Mouse (Mus musculus) ovary, postnatal 36 days (tissue): ENCODE data around the gene Olfr514.
"Not testable (repeated sequence)": the region's sequence is repeated elsewhere in the genome, so short reads cannot be mapped to it uniquely, and the experiment has no call there.

ENCODE experiments used
- DNase-seq: peaks from one replicate; pipeline ENCODE4 v3.0.0; 2022; ENCODE audit warnings: low spot score, mixed read lengths

Gene Olfr514

DNA sequence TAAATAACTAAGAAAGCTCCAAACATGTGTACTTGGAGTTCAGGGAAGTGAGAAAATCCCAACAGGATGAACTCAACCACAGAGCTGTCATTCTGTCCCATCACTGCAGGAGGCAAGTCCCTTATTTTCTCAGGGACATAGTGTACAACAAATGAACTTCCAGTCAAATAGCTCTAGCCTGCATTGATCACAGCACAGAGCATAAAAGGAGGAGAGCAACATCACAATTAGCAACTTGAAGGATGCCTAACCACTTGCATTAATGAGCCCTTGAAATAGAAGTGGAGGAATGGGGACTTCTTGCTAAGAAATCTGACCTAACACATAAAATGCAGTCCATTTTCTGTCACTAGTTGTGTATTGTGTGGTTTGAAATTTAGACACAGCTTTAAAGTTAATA, at the start of gene Olfr514:
Gene Olfr514 (minus strand): TSS at position 101 of the 400 bp plus-strand sequence.
- no peak for DNase-seq

DNA sequence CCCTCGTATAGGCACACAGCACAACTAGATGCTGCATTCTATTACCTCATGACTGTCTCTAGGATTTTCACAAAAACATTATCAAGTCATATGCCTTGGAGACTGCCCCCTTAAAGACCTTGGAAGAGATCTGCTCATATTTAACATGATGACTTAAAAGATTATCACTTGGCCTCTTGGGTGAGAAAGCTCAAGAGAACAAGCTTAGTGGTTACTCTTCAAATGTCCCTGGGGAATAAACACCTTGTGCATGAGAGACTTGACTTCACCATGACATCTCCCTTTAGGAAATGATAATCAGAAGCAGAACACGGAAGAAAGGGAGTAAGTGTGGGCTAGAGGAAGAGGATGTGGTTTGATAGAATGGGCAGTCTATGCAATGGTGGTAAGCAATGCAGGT, 46.5 kb upstream of the Olfr514 start, which contains the start of gene Olfr517:
Gene Olfr517 (minus strand): TSS at position 101 of the 400 bp plus-strand sequence.
- DNase-seq: no peak

DNA sequence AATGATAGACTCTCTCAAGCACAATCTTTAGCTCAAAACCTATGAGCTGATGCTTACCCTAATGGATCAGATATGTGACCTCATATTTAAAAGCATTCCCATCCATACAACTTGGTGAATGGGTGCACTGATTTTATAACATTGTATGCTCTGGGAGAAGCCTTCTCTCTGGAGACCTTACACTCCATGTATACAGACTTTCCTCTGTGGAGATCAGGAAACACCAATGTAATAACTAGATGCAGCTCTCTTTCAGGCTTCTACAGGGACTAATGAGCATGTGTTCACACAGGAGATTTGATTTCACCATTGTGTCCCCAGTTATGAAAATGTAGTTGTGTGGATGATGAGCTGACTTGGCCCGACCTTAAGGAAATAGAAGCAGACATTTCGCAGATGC, 24.6 kb upstream of the Olfr514 start, which contains the start of gene Olfr516:
Gene Olfr516 (minus strand): TSS at position 101 of the 400 bp plus-strand sequence.
- DNase-seq: no peak

DNA sequence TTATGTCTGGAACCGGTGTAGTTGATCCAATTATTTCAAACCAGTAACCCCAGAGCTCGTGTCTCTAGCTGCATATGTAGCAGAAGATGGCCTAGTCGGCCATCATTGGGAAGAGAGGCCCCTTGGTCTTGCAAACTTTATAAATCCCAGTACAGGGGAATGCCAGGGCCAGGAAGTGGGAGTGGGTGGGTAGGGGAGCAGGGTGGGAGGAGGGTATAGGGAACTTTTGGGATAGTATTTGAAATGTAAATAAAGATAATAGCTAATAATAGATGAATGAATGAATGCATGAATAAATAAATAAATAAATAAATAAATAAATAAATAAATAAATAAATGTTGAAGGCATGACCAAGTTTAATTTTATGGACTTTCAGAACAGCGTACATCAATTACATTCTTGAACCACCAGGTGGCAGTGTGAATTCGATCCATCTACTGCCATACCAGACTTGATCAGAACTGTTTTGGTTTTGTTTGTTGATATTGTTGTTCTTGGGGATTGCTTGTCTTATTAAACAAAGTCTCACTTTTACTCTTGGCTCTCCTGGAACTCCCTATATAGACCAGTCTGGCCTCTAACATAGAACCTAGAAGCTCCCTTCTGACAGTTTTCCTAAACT, 11.1 kb downstream of the Olfr514 start:
- DNase-seq: not testable (repeated sequence)

DNA sequence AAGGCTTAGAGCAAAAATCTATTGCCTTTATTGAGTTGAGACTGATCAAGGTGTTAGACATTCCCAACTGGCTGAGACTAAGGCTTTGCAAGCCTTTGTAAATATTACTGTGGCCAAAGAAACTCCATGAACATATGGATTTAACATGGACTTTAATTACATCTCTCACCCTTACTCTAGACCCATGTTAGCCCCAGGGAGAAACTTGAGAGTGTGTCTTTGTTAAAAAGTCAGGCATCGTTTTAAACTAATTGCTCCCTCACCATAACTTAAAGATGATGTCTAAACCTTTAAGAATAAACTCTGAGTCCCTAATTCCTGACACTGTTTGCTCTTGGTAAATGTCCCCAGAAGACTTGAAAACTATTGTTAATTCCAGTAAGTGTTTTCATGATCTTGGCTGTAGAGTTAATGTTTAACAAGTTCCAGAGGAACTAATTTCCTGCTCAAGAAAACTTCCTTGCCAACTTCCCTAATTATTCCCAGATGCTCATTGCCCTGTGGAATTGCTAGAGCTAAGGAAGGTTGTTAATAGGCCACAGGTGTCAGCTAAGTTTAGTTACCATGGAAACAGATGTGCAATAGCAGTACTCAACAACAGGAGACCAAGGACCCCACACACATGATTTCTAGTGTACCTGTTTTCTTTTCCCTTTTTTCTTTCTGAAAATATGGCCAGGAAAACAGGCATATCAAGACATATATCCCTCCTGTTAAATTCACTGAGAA, 28.4 kb downstream of the Olfr514 start:
- DNase-seq: no peak
